Mouse (Mus musculus) cerebral cortex, adult 2 months (tissue): ENCODE data around the gene Vps13d.

ENCODE experiments used
- WGBS: fragments of 180-500 bp; shearing (Covaris S2); methylation state at CpG from one replicate; pipeline ENCODE4 v1.1.7; 2018; 5-methylcytosine and 5-hydroxymethylcytosine counted together

The Vps13d gene

GRCm38 (mm10) chr4:145067019-145067680 is 127.7 kb downstream of the Vps13d start:
- WGBS = 67% methylated on average over 6 of the region's 6 CpGs

GRCm38 (mm10) chr4:145066336-145067018 is 128.3 kb downstream of the Vps13d start:
- WGBS = 76% methylated on average over 7 of the region's 7 CpGs

GRCm38 (mm10) chr4:145058749-145059442 is 135.9 kb downstream of the Vps13d start:
- WGBS = 96% methylated on average over 2 of the region's 2 CpGs

- WGBS = 93% methylated on average over 3 of the region's 3 CpGs
Observed at GRCm38 (mm10) chr4:145056346-145056745, 138.5 kb downstream of the Vps13d start.

- WGBS = 88% methylated on average over 3 of the region's 3 CpGs
Observed at GRCm38 (mm10) chr4:145055792-145056191, 139.0 kb downstream of the Vps13d start.

GRCm38 (mm10) chr4:145054369-145054768 is 140.4 kb downstream of the Vps13d start:
- WGBS = 62% methylated on average over 3 of the region's 3 CpGs

- 41% methylated on average over 1 of the region's 1 CpGs for WGBS
Observed at GRCm38 (mm10) chr4:145052697-145053096, 142.1 kb downstream of the Vps13d start.

GRCm38 (mm10) chr4:145052282-145052681 is 142.5 kb downstream of the Vps13d start:
- WGBS = 80% methylated on average over 3 of the region's 3 CpGs

GRCm38 (mm10) chr4:145051209-145051969 is 143.4 kb downstream of the Vps13d start:
- WGBS = 59% methylated on average over 4 of the region's 4 CpGs

GRCm38 (mm10) chr4:145050518-145051208 is 144.1 kb downstream of the Vps13d start:
- WGBS = 52% methylated on average over 8 of the region's 8 CpGs

- WGBS = 86% methylated on average over 5 of the region's 5 CpGs
Observed at GRCm38 (mm10) chr4:145047964-145048363, 146.8 kb downstream of the Vps13d start.

- WGBS = 94% methylated on average over 7 of the region's 8 CpGs
Observed at GRCm38 (mm10) chr4:145046032-145046401, 148.8 kb downstream of the Vps13d start.

- WGBS = 69% methylated on average over 5 of the region's 5 CpGs
Observed at GRCm38 (mm10) chr4:145045312-145046031, 149.3 kb downstream of the Vps13d start.

- 78% methylated on average over 6 of the region's 6 CpGs for WGBS
Observed at GRCm38 (mm10) chr4:145041223-145041870, 153.5 kb downstream of the Vps13d start.

GRCm38 (mm10) chr4:145037631-145038416 is 157.0 kb downstream of the Vps13d start:
- 80% methylated on average over 5 of the region's 5 CpGs for WGBS

GRCm38 (mm10) chr4:145037006-145037405 is 157.8 kb downstream of the Vps13d start:
- WGBS = 69% methylated on average over 3 of the region's 3 CpGs

GRCm38 (mm10) chr4:145035450-145035849 is 159.4 kb downstream of the Vps13d start:
- 86% methylated on average over 3 of the region's 3 CpGs for whole genome bisulfite sequencing

- WGBS = 42% methylated on average over 11 of the region's 11 CpGs
Observed at GRCm38 (mm10) chr4:145034506-145035243, 160.1 kb downstream of the Vps13d start.

- 73% methylated on average over 2 of the region's 2 CpGs for WGBS
Observed at GRCm38 (mm10) chr4:145033392-145033791, 161.4 kb downstream of the Vps13d start.
